Mouse (Mus musculus) lung, adult 2 months (tissue): Measurements from ENCODE around the gene Mllt3. TPM values are rescaled to one million over a fixed set of nuclear protein-coding genes. Genes with fewer than 3 reads are reported as not detected.

Experiments
- DNase-seq: peaks from one replicate; pipeline ENCODE4 v3.0.0; 2022
- H3K4me1 ChIP-seq: fragments of 200-500 bp; 2 replicates; pipeline ENCODE4 v1.6.1; 2011; ENCODE audit warnings: low read length; ENCODE audit not compliant: control insufficient read depth, insufficient read depth
- H3K4me3 ChIP-seq: fragments of 200-500 bp; replicated peaks from 2 replicates; pipeline ENCODE3; 2011; ENCODE audit warnings: low read depth, mild to moderate bottlenecking, control low read depth, low read length; ENCODE audit errors: extremely low read depth
- CTCF ChIP-seq: fragments of 200-500 bp; IDR thresholded peaks from 2 replicates; pipeline ENCODE4 v1.5.1; 2011; ENCODE audit warnings: mild to moderate bottlenecking, low read length, control low read depth; ENCODE audit not compliant: insufficient read depth
- POLR2A ChIP-seq: fragments of 200-500 bp; IDR thresholded peaks from 2 replicates; pipeline ENCODE4 v1.6.1; 2011; ENCODE audit warnings: low read depth, mild to moderate bottlenecking, control low read depth, low read length, borderline replicate concordance; ENCODE audit errors: extremely low read depth
- WGBS: fragments of 180-500 bp; shearing (Covaris S2); methylation state at CpG from one replicate; pipeline ENCODE4 v1.1.7; 2018; 5-methylcytosine and 5-hydroxymethylcytosine counted together
- polyA plus RNA-seq: library from polyadenylated mRNA; depleted of rRNA; stranded (reverse); fragments of >200 nt; gene quantifications from 2 replicates; pipeline ENCODE4 v1.2.3, GENCODE M21; 2012; rRNA removed

Mllt3 gene
- polyA plus RNA-seq: 6.7 and 8.5 TPM in 2 replicates

GRCm38 (mm10) chr4:88033216-88033653 is at the start of gene Mllt3:
TSS of gene Mllt3 (minus strand) at chr4:88033364.
- no peak for TF ChIP-seq CTCF
- peak; percentile 53; the same call in 1 of the 2 replicates for TF ChIP-seq POLR2A
- H3K4me1 ChIP-seq: peaks cover 6% of the 10 kb centered on the region
- DNase-seq: peak; percentile 91
- H3K4me3 ChIP-seq: peak within 1 kb of the TSS; percentile 68
- 1% methylated on average over 37 of the region's 37 CpGs for WGBS

GRCm38 (mm10) chr4:88082381-88082780 is 49.2 kb upstream of the Mllt3 start:
- no peak for TF ChIP-seq CTCF
- TF ChIP-seq POLR2A: no peak
- Histone ChIP-seq H3K4me3 (no peak overlapping the region), H3K4me1 (no peaks in the 10 kb centered on the region)
- 82% methylated on average over 4 of the region's 4 CpGs for WGBS
- DNase-seq: no peak

- Histone ChIP-seq H3K4me3 (no peak overlapping the region), H3K4me1 (no peaks in the 10 kb centered on the region)
- TF ChIP-seq POLR2A: no peak
- TF ChIP-seq CTCF: no peak
- DNase-seq: no peak
- 94% methylated on average over 3 of the region's 3 CpGs for WGBS
Observed at GRCm38 (mm10) chr4:88081885-88082284, 48.7 kb upstream of the Mllt3 start.

- TF ChIP-seq CTCF (no peak), POLR2A (no peak)
- 32% methylated on average over 5 of the region's 5 CpGs for WGBS
- Histone ChIP-seq H3K4me3 (no peak overlapping the region), H3K4me1 (no peaks in the 10 kb centered on the region)
- DNase-seq: no peak
Observed at GRCm38 (mm10) chr4:88081417-88081816, 48.3 kb upstream of the Mllt3 start.

GRCm38 (mm10) chr4:88078983-88079382 is 45.8 kb upstream of the Mllt3 start:
- Histone ChIP-seq H3K4me1 (no peaks in the 10 kb centered on the region), H3K4me3 (no peak overlapping the region)
- no peak for DNase-seq
- 59% methylated on average over 3 of the region's 3 CpGs for WGBS
- TF ChIP-seq CTCF (no peak), POLR2A (no peak)

GRCm38 (mm10) chr4:88075388-88075787 is 42.2 kb upstream of the Mllt3 start:
- no peak overlapping the region for H3K4me3 ChIP-seq
- DNase-seq: no peak
- H3K4me1 ChIP-seq: no peaks in the 10 kb centered on the region
- 69% methylated on average over 2 of the region's 2 CpGs for WGBS
- TF ChIP-seq CTCF (no peak), POLR2A (no peak)

GRCm38 (mm10) chr4:88046280-88046679 is 13.1 kb upstream of the Mllt3 start:
- no peak for TF ChIP-seq POLR2A
- no peak for TF ChIP-seq CTCF
- H3K4me1 ChIP-seq: no peaks in the 10 kb centered on the region
- WGBS: 44% methylated on average over 8 of the region's 8 CpGs
- no peak for DNase-seq
- H3K4me3 ChIP-seq: no peak overlapping the region

GRCm38 (mm10) chr4:88045151-88045550 is 12.0 kb upstream of the Mllt3 start:
- Histone ChIP-seq H3K4me1 (no peaks in the 10 kb centered on the region), H3K4me3 (no peak overlapping the region)
- WGBS: 72% methylated on average over 4 of the region's 4 CpGs
- TF ChIP-seq POLR2A (no peak), CTCF (no peak)
- no peak for DNase-seq

GRCm38 (mm10) chr4:88035361-88035760 is 2.2 kb upstream of the Mllt3 start:
- TF ChIP-seq POLR2A (no peak), CTCF (peak; percentile 38; the same call in 1 of the 2 replicates)
- peak; percentile 31 for DNase-seq
- Histone ChIP-seq H3K4me1 (peaks cover 6% of the 10 kb centered on the region), H3K4me3 (no peak overlapping the region)
- 1% methylated on average over 11 of the region's 11 CpGs for WGBS

- H3K4me3 ChIP-seq: peak overlapping the region; percentile 68
- TF ChIP-seq POLR2A (no peak), CTCF (no peak)
- WGBS: 2% methylated on average over 18 of the region's 18 CpGs
- H3K4me1 ChIP-seq: peaks cover 6% of the 10 kb centered on the region
- DNase-seq: peak; percentile 14
Observed at GRCm38 (mm10) chr4:88034387-88035157, 1.4 kb upstream of the Mllt3 start.
